Mouse (Mus musculus) midbrain, embryonic 13.5 days (tissue): ENCODE measurements around the gene Elavl2. TPM values are rescaled to one million over a fixed set of nuclear protein-coding genes. Genes with fewer than 3 reads are reported as not detected.

ENCODE experiments used
- ATAC-seq: fragments of 200-750 bp; cut with Nextera tagmentation; 2 replicates; pipeline ENCODE4 v1.8.0; 2017; ENCODE audit warnings: mild to moderate bottlenecking, moderate TSS enrichment, moderate library complexity
- H3K27ac ChIP-seq: fragments of 300-500 bp; sonication (generic); 2 replicates; pipeline ENCODE4 v1.5.1; 2015; ENCODE audit warnings: inconsistent platforms, mild to moderate bottlenecking, moderate library complexity
- H3K27me3 ChIP-seq: fragments of 300-500 bp; sonication (generic); 2 replicates; pipeline ENCODE4 v1.6.1; 2015; ENCODE audit warnings: mild to moderate bottlenecking, inconsistent platforms
- H3K36me3 ChIP-seq: fragments of 300-500 bp; sonication (generic); 2 replicates; pipeline ENCODE4 v1.6.1; 2015; ENCODE audit warnings: mild to moderate bottlenecking, inconsistent platforms
- H3K4me1 ChIP-seq: fragments of 300-500 bp; sonication (generic); replicated peaks from 2 replicates; pipeline ENCODE4 v1.6.1; 2015; ENCODE audit warnings: inconsistent platforms
- H3K4me2 ChIP-seq: fragments of 300-500 bp; sonication (generic); replicated peaks from 2 replicates; pipeline ENCODE4 v1.6.1; 2015; ENCODE audit warnings: moderate library complexity, mild to moderate bottlenecking, inconsistent platforms
- H3K4me3 ChIP-seq: fragments of 300-500 bp; sonication (generic); replicated peaks from 2 replicates; pipeline ENCODE4 v1.5.1; 2015; ENCODE audit warnings: mild to moderate bottlenecking, inconsistent platforms
- H3K9ac ChIP-seq: fragments of 300-500 bp; sonication (generic); replicated peaks from 2 replicates; pipeline ENCODE4 v1.6.1; 2015; ENCODE audit warnings: mild to moderate bottlenecking, inconsistent platforms
- H3K9me3 ChIP-seq: fragments of 300-500 bp; sonication (generic); 2 replicates; pipeline ENCODE4 v1.6.1; 2016; ENCODE audit warnings: mild to moderate bottlenecking, inconsistent platforms
- WGBS: fragments of 180-500 bp; shearing (Covaris S2); methylation state at CpG from one replicate; pipeline ENCODE4 v1.1.7; 2015; 5-methylcytosine and 5-hydroxymethylcytosine counted together
- polyA plus RNA-seq: library from polyadenylated mRNA; unstranded; fragments of >200 nt; fragmentation: Nextera tagmentation; extraction: Ambion mirVana; gene quantifications from 2 replicates; pipeline ENCODE4 v1.2.1, GENCODE M21; 2015

Elavl2 gene
- polyA plus RNA-seq, 1 experiment from 2014 or later = 128 TPM

DNA sequence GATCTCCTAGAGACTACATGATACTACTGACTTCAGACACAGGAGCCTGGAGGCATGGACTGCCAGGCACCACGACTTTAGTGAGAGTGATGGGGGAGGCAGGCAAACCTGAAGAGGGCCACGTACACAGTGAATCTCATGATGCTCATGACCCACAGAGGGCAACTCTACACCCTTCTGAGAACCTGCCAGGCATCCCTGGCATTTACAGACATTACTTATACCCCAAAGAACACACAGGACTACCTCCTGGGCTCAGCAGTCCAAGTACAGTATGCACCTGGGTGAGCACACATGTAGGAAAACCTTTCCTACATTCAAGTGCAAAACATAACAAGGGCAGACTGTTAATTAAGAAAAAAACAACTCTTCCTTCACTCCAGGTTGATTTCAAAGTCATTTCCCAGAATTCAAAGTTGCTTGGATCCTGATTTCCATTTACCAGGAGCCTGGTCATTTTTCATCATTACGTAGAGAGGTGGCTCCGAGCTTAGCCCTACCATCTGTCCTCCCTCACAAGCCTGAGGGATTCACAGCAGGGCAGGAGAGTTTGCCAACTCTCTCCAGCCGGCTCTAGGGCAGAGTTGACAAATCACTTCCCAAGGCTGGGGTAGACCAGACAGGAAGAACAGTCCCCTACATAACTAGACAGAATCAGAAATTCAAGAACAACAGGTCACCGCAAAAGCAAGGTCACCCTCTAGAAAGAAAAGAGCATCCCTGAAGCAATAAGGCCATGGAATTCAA lies 161.7 kb downstream of the Elavl2 start:
- H3K4me3 ChIP-seq = no peak overlapping the region
- WGBS = 81% methylated on average over 6 of the region's 6 CpGs
- H3K36me3 ChIP-seq = peaks cover 27% of the 10 kb centered on the region
- ATAC-seq = 0 out of 2 replicates have a peak, but pooled peaks have one; percentile 57
- H3K9ac ChIP-seq = no peak overlapping the region
- no peak overlapping the region for H3K4me2 ChIP-seq
- no peaks in the 10 kb centered on the region for H3K9me3 ChIP-seq
- no peak overlapping the region for H3K27ac ChIP-seq
- H3K4me1 ChIP-seq = peaks cover 13% of the 10 kb centered on the region
- H3K27me3 ChIP-seq = no peaks in the 10 kb centered on the region

DNA sequence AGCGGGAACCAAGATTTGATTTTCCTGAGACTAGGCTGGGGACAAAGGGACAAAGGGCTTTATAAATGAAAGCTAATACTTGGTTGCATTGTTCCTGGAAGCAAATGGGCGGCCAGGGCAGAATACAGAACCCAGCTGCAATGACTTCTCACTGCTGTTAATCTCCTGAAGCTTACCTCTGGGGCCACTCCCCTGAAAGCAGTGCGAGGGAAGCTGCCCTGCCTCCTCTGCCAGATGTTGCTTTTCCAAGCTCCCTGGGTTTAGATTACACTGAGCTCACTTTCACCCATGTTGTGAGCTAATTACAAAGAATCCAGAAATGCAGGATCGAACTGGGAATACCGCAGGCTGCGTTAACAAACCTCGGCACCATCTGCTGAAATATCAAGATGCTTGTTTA lies 163.6 kb downstream of the Elavl2 start:
- Histone ChIP-seq H3K9me3 (no peaks in the 10 kb centered on the region), H3K4me2 (no peak overlapping the region), H3K36me3 (peaks cover 25% of the 10 kb centered on the region), H3K4me3 (no peak overlapping the region), H3K9ac (no peak overlapping the region), H3K27me3 (no peaks in the 10 kb centered on the region), H3K27ac (peak overlapping the region; percentile 68), H3K4me1 (peaks cover 13% of the 10 kb centered on the region)
- ATAC-seq = peak; percentile 56; the same call in 1 of the 2 replicates
- WGBS = 8% methylated on average over 7 of the region's 7 CpGs

DNA sequence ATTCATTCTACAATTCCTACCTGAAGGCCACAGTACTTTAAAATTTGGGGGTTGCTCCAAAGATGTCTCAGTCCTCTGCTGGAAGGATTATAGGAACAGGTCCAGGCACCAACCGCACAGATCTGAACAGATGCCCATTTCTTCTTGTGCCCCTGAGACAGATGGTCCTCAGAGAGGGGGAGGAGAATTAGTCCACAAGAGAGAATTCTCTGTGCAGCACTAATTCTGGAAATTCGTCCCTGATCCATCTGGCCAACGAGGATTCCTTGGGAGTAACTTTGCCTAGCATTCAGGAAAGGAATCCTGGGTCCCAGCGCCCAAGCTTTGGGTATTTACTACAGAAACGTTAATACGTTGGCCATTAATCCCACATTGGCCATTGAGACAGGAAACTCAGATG lies 165.6 kb downstream of the Elavl2 start:
- H3K27ac ChIP-seq = no peak overlapping the region
- ATAC-seq = no peak
- H3K4me1 ChIP-seq = peaks cover 19% of the 10 kb centered on the region

DNA sequence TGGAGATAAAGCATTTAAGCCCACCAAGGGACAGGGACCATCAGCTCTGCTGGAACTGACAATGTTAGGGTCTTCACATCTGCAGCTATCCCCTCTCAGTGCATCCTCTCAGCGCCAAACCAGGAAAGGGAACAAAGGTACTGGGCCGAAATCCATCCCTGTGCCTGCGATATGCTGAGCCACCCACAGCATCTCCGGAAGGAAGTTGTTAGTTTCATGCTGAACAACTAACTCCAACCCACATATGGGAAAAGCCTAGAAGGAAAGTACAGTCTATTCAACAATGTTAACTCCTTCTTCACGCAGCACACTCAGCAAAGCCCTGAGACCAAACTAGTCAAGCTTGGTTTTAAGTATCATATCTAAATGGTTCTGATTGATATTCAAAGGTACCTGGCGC lies 167.0 kb downstream of the Elavl2 start:
- no peak overlapping the region for H3K4me3 ChIP-seq
- H3K9me3 ChIP-seq = no peaks in the 10 kb centered on the region
- ATAC-seq = no peak
- no peaks in the 10 kb centered on the region for H3K27me3 ChIP-seq
- 94% methylated on average over 6 of the region's 6 CpGs for WGBS
- H3K27ac ChIP-seq = no peak overlapping the region
- H3K4me1 ChIP-seq = peaks cover 17% of the 10 kb centered on the region
- peaks cover 21% of the 10 kb centered on the region for H3K36me3 ChIP-seq
- no peak overlapping the region for H3K9ac ChIP-seq
- no peak overlapping the region for H3K4me2 ChIP-seq

More for the DNA sequence above, 165.6 kb downstream of the Elavl2 start:
- H3K36me3 ChIP-seq = peaks cover 20% of the 10 kb centered on the region
- H3K4me3 ChIP-seq = no peak overlapping the region
- H3K9ac ChIP-seq = no peak overlapping the region
- no peak overlapping the region for H3K4me2 ChIP-seq
- H3K27me3 ChIP-seq = no peaks in the 10 kb centered on the region
- 71% methylated on average over 6 of the region's 6 CpGs for WGBS
- H3K9me3 ChIP-seq = no peaks in the 10 kb centered on the region

DNA sequence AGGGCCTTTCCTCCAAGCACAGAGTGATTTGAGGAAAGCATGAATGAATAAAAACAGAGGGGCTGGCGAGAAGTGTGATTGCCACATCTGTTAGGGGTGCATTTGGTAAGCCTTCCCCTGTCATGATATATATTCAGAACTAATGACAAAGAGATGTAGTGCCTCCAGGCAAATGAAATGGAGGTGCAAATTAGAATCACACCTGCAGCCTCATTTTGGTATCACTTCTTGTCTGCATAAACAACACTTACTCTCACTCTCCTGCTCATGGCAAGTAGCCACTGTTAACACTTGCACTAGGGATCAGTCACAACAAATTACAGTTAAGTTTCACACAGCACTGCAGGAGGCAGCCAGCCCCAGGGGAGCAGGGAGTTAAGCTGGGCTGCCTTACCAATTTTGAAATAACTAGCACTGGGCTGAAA lies 170.1 kb downstream of the Elavl2 start:
- Histone ChIP-seq H3K27ac (no peak overlapping the region), H3K4me2 (no peak overlapping the region), H3K27me3 (no peaks in the 10 kb centered on the region), H3K9me3 (no peaks in the 10 kb centered on the region), H3K36me3 (peaks cover 48% of the 10 kb centered on the region), H3K4me1 (peaks cover 6% of the 10 kb centered on the region), H3K9ac (no peak overlapping the region), H3K4me3 (no peak overlapping the region)
- ATAC-seq = peak; percentile 65
- WGBS = 57% methylated on average over 1 of the region's 1 CpGs

DNA sequence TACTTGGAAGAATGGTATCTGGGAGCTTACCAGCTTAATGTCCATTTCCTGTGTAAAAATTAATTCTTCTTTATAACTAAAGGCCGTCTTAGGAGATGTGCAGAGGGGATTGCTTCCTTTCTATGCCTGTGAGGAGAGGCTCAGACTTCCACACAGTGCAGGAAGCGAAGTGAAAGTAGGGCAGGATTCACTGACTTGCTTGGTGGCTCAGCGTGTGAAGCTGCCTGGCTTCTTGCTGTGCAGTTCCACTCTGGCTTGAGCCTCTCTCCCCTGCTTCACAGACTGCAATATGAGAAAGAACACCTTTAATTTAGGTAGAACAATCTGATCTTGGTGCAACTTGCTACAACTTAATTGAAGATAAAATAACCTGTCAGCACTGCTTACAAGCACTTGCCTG lies 172.2 kb downstream of the Elavl2 start:
- no peak overlapping the region for H3K27ac ChIP-seq
- 89% methylated on average over 3 of the region's 3 CpGs for WGBS
- H3K9me3 ChIP-seq = no peaks in the 10 kb centered on the region
- H3K9ac ChIP-seq = no peak overlapping the region
- no peak overlapping the region for H3K4me2 ChIP-seq
- peaks cover 6% of the 10 kb centered on the region for H3K4me1 ChIP-seq
- H3K27me3 ChIP-seq = no peaks in the 10 kb centered on the region
- H3K4me3 ChIP-seq = no peak overlapping the region
- ATAC-seq = no peak
- H3K36me3 ChIP-seq = peaks cover 58% of the 10 kb centered on the region

DNA sequence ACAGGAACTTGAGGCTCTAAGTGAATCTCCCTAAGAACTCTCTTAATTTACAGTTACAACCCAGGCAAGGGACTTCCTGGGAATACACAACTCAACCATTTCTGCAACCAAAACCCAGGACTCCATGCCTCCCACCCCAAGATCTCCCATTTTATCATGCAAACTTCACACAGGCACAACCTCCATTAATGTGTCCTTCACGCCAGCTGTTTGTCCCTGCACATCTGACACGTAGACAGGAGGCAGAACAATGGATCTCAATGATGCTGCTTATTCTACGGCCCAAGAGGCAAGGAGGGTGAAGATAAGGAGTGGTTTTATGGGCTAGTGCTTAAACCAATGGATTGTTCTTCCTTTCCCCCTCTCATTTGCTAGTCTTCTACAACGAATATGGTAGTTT lies 176.8 kb downstream of the Elavl2 start:
- ATAC-seq = no peak
- H3K4me3 ChIP-seq = no peak overlapping the region
- 89% methylated on average over 4 of the region's 4 CpGs for WGBS
- H3K4me1 ChIP-seq = no peaks in the 10 kb centered on the region
- no peak overlapping the region for H3K9ac ChIP-seq
- H3K27me3 ChIP-seq = no peaks in the 10 kb centered on the region
- peaks cover 68% of the 10 kb centered on the region for H3K36me3 ChIP-seq
- no peaks in the 10 kb centered on the region for H3K9me3 ChIP-seq
- no peak overlapping the region for H3K4me2 ChIP-seq
- no peak overlapping the region for H3K27ac ChIP-seq

DNA sequence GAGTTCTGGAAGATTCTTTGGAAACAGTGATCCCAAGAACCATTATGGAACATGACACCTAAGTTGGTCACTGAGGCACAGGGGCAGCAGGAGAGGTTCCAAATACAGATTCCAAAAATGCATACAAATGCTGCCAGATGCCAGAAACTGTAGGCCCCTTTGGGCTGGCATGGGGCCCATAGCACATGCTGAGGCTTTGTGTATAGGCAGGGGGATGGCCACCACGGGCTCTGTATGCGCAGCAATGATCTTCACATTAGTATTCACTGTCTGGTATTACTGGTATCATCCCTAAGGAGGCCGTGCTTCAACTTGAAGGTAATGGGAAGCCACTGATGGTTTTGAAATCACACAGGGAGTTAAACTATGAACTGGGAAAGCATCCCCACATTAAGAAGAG lies 181.3 kb downstream of the Elavl2 start:
- Histone ChIP-seq H3K27ac (no peak overlapping the region), H3K4me3 (no peak overlapping the region), H3K9ac (no peak overlapping the region), H3K36me3 (peaks cover 37% of the 10 kb centered on the region), H3K27me3 (no peaks in the 10 kb centered on the region), H3K4me1 (no peaks in the 10 kb centered on the region), H3K9me3 (no peaks in the 10 kb centered on the region), H3K4me2 (no peak overlapping the region)
- WGBS = 74% methylated on average over 3 of the region's 3 CpGs
- 0 out of 2 replicates have a peak, but pooled peaks have one; percentile 48 for ATAC-seq

DNA sequence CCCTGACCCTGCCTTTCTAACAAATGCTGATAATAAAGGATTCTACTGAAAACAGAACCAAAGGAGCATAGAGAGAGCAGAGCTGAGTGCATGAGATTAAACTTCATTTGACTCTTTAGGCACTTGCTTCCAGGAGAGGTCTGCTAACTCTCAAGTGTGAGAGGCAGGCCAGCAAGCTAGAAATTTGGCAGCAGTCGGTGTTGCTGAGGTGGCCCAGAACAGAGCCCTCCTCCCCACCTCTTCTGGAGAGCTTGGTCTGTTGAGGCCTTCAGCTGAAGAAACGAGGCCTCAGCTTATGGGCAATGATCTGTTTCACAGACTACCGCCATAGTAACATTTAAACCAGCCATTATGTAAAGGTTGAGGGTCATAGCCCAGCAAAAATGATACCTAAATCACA lies 186.7 kb downstream of the Elavl2 start:
- no peak overlapping the region for H3K4me2 ChIP-seq
- H3K9ac ChIP-seq = no peak overlapping the region
- H3K27ac ChIP-seq = no peak overlapping the region
- no peak overlapping the region for H3K4me3 ChIP-seq
- H3K36me3 ChIP-seq = peaks cover 28% of the 10 kb centered on the region
- WGBS = 86% methylated on average over 3 of the region's 3 CpGs
- H3K27me3 ChIP-seq = no peaks in the 10 kb centered on the region
- ATAC-seq = no peak
- H3K4me1 ChIP-seq = no peaks in the 10 kb centered on the region
- H3K9me3 ChIP-seq = no peaks in the 10 kb centered on the region

DNA sequence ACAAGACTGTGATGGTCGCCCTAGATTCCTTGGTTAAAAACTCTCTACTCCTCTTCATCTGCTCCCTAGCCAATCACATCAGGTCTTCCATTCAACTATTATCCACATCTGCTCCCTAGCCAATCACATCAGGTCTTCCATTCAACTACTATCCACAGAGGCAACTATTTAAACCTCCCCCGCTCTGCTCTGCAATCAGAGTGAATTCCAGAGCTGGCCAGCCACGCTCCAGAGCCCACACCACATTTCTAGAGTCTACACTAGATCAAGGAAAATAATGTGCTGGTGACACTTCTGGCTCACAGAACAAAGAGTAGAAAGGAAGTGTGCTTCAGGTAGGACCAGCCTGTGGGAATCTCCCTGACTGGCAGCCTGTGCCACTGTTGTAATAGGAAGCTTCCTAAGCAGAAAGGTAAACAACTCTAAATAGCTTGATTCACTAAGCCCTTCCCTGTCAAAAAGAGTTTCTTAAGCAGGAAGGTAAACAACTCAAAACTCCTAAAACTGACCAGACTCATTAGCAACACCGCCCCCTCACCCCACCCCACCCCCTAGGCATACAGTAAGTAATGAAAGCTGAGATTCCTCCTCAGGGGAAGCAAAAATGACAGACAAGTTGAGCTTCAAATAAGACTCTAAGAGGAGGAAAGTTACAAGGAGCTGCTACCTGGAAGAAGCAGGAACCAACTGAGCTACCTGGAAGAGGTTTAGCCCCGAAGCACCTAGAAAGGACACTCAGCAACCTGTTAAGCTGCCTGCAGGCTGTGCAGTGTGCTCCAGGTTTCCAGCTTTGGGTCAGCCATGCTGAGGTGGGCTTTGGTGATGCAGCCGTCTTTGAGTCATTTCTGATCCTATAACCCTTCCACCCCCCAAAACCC lies 191.9 kb downstream of the Elavl2 start:
- H3K4me1 ChIP-seq = no peaks in the 10 kb centered on the region
- H3K4me2 ChIP-seq = no peak overlapping the region
- peaks cover 16% of the 10 kb centered on the region for H3K36me3 ChIP-seq
- H3K9ac ChIP-seq = no peak overlapping the region
- no peaks in the 10 kb centered on the region for H3K27me3 ChIP-seq
- H3K4me3 ChIP-seq = no peak overlapping the region
- H3K9me3 ChIP-seq = no peaks in the 10 kb centered on the region
- 60% methylated on average over 6 of the region's 6 CpGs for WGBS
- no peak overlapping the region for H3K27ac ChIP-seq
- peak; percentile 32; the same call in 1 of the 2 replicates for ATAC-seq
